Mouse (Mus musculus): ENCODE results near the gene Mmp20.
A peak's percentile ranks its signal among the peaks of the same experiment; 100 is the strongest.

Mmp20 gene

DNA sequence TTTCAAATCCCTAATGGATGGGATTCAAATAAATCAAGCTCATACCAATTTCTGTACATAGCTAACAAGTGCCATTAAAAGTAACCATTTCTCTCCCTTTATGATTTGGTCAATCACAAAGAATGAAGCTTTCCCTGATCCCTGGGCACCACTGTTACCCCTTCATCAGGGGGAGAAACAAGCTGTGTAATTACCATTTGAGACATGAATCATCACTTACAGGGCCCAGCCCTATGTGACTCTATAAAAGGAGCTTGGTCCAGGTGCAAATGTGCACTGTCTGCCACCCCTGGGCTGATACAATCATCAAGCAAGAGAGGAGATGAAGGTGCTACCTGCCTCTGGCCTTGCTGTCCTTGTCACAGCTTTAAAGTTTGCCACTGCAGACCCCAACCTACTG is at the start of gene Mmp20:
Gene Mmp20 (plus strand): TSS at position 301 of the 400 bp plus-strand sequence.
- no peak for DNase-seq (ENCODE audit: extremely low read depth, insufficient read length, low spot score)

GRCm38 (mm10) chr9:7590063-7590462 is 38.0 kb upstream of the Mmp20 start:
- DNase-seq (ENCODE audit: extremely low read depth, insufficient read length, low spot score), result no peak

DNA sequence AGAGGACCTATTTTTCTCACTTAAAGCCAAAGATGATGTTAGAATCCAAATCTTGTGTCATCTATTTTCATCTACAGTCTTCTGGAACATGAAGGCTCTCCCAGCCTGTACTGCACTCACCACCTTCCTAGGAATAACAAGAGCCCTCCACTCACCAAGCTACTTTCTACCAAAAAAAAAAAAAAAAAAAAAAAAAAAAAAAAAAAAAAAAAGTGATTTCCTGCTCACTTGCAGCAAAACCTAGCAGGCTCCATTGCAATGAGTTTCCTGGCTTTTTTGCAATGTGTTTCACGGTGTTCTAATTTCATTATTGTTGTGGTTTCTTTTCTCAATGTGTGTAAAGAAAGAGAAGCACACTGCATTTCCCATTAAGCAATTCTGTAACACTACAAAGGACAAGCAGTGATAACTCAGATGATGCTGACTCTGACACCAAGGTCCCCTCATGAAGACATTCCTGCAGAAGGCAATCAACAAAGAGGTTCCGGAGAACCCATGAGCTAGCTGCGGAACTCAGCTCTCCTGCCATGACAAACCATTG is 34.7 kb upstream of the Mmp20 start:
- DNase-seq (ENCODE audit: extremely low read depth, insufficient read length, low spot score), result no peak

- peak; percentile 62 for DNase-seq (ENCODE audit: extremely low read depth, insufficient read length, low spot score)
Measured at GRCm38 (mm10) chr9:7594816-7595540, 33.1 kb upstream of the Mmp20 start.

- no peak for DNase-seq (ENCODE audit: extremely low read depth, insufficient read length, low spot score)
Measured at GRCm38 (mm10) chr9:7602982-7603742, 24.9 kb upstream of the Mmp20 start.

- no peak for DNase-seq (ENCODE audit: extremely low read depth, insufficient read length, low spot score)
Measured at GRCm38 (mm10) chr9:7604005-7604404, 24.0 kb upstream of the Mmp20 start.

- DNase-seq (ENCODE audit: extremely low read depth, insufficient read length, low spot score), result no peak
Measured at GRCm38 (mm10) chr9:7605638-7606037, 22.4 kb upstream of the Mmp20 start.

GRCm38 (mm10) chr9:7622582-7622981 is 5.4 kb upstream of the Mmp20 start:
- no peak for DNase-seq (ENCODE audit: extremely low read depth, insufficient read length, low spot score)

- no peak for DNase-seq (ENCODE audit: extremely low read depth, insufficient read length, low spot score)
Measured at GRCm38 (mm10) chr9:7633936-7634335, 5.9 kb downstream of the Mmp20 start.

DNA sequence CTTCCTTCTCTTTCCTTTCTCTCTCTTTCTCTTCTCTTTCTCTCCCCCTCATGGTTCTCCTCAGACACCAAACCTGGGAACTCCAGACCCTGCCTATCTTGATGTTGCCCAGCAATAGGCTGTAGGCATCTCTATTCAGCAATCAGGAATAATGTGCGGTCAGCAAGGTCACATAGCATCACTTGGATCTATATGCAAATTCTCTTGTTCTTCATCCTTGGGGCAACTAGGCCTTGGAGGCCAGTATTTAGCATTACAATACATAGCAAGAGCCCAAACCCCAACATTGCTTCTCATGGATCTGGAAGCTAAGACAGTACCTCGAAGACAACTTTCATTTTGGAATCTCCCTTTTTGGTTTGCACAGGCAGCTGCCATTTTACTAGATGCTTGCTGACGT is 19.9 kb downstream of the Mmp20 start:
- DNase-seq (ENCODE audit: extremely low read depth, insufficient read length, low spot score), result no peak

DNA sequence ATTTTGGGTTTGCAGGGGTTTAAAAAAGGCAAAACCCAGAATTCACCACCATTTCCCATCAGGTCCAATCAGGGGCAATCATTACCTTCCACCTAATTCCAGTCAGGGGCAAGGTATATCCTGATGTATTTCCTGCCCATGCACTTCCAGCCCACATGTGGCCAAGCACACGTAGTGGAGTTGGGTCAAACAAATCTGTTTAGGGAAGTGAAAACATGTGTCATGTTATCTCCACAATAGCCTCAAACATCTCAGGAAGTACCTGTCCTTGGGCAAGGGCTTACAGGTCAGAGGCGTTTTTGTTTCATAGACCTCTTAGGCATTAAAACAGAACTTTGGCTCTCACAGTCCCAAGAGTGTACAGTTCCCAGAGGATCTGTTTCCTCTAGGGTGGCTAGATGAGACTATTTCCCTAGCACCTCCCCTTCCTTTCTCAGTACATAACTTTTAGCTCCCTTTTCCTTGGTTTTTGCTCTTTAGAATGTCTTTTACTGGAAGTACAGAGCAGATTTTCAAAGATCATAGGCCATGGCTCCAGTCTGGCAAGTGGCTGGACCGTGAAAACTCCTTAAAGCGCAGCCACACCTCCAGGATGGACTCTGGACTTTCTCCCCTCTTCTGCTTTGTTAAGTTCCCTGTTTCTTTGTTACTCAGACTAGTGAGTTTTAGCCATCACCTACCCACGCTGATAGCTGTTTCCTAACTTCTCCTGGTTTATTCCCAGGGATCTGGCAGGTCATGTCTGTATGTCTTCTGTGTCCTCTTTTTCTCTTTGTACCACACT is 22.6 kb downstream of the Mmp20 start:
- no peak for DNase-seq (ENCODE audit: extremely low read depth, insufficient read length, low spot score)

GRCm38 (mm10) chr9:7652351-7653085 is 24.5 kb downstream of the Mmp20 start:
- DNase-seq (ENCODE audit: extremely low read depth, insufficient read length, low spot score), result no peak

DNA sequence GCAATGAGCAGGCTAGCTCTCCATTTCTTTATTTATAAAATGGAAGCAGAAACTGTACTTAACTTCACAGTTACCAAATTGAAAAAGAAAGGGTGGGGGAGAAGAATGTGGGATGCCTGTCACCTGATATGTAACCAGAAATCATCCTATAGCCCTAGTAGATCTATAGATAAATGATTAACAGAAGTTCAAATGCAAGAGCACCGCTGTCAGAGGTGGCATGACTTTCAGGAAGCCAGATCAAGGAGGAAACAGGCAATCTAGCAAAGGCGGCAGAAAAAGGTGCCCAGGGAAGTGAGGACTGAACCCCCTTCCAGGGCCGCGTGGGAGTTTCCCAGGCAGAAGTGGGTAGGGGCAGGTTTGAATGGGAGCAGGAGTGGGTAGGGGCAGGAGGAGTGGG is 29.9 kb downstream of the Mmp20 start:
- no peak for DNase-seq (ENCODE audit: extremely low read depth, insufficient read length, low spot score)

GRCm38 (mm10) chr9:7659469-7660020 is 31.5 kb downstream of the Mmp20 start:
- no peak for DNase-seq (ENCODE audit: extremely low read depth, insufficient read length, low spot score)

- DNase-seq (ENCODE audit: extremely low read depth, insufficient read length, low spot score), result no peak
Measured at GRCm38 (mm10) chr9:7661371-7661770, 33.3 kb downstream of the Mmp20 start.

- no peak for DNase-seq (ENCODE audit: extremely low read depth, insufficient read length, low spot score)
Measured at GRCm38 (mm10) chr9:7669674-7670073, 41.6 kb downstream of the Mmp20 start.

- no peak for DNase-seq (ENCODE audit: extremely low read depth, insufficient read length, low spot score)
Measured at GRCm38 (mm10) chr9:7672985-7673384, 45.0 kb downstream of the Mmp20 start.

- no peak for DNase-seq (ENCODE audit: extremely low read depth, insufficient read length, low spot score)
Measured at GRCm38 (mm10) chr9:7678154-7678837, 50.3 kb downstream of the Mmp20 start.

GRCm38 (mm10) chr9:7682081-7682618 is 54.1 kb downstream of the Mmp20 start:
- DNase-seq (ENCODE audit: extremely low read depth, insufficient read length, low spot score), result no peak

Measured in 3134 (cell line).